Mouse (Mus musculus): ENCODE data around the gene Lsm10. TPM values are rescaled to one million over a fixed set of nuclear protein-coding genes. Genes with fewer than 3 reads are reported as not detected.

The Lsm10 gene
- polyA plus RNA-seq, 1 experiment from 2014 or later = 27.7 TPM

DNA sequence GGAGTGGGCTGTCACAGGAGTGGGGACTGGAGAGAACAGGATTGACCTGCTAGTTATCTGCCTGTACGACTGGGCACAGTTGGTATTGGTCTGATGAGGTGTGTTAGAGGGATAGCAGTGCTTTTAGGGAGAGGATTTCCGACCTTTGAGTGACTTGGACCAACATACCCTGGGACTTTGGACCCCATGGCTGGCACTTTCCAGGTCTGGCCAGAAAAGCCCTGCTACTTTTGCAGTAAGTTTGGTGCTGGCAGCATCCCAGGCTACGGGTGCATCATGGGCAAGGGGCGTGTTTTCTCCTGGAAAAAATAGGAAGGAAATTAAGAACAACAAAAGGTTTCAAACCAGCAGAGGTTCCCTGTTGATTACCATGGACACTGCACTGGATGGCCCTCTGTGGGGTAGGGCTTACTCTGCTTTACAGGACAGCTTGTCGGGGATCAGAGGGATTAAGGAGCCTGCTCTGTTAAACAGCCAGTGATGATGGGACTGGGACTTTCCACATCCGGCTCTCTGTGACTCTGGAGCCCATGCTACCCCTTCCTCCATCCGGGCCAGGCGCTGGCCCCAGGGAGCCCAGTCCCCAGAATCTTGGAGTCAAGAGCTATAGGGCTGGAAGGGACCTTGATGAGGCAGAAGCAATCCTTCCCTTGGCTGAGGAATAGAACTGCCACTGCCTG, 11.8 kb downstream of the Lsm10 start:
- peak; percentile 6; the same call in 1 of the 2 replicates for ATAC-seq
- TF ChIP-seq CTCF (IDR thresholded peaks at IDR 0.05; ENCODE audit: low read depth) (no peak), EP300 (IDR thresholded peaks at IDR 0.05; ENCODE audit: low read depth) (no peak)
- no peaks in the 10 kb centered on the region for H3K9me3 ChIP-seq (ENCODE audit: low read length)
- H3K36me3 ChIP-seq (replicated peaks; ENCODE audit: insufficient read depth, low read length) = no peaks in the 10 kb centered on the region
- H3K4me3 ChIP-seq (ENCODE audit: low read depth, low read length) = no peak overlapping the region
- WGBS (ENCODE audit: insufficient replicate concordance) = 58% methylated on average over 8 of the region's 8 CpGs
- peak overlapping the region; percentile 44 for H3K4me2 ChIP-seq (ENCODE audit: low read depth, low read length)
- peak overlapping the region; percentile 91 for H3K27ac ChIP-seq (ENCODE audit: low read depth)
- H3K9ac ChIP-seq (replicated peaks) = peak overlapping the region; percentile 40
- no peaks in the 10 kb centered on the region for H3K27me3 ChIP-seq (ENCODE audit: insufficient read depth, low read length)
- peak; percentile 66 for DNase-seq
- H3K4me1 ChIP-seq (ENCODE audit: insufficient read depth) = peaks cover 61% of the 10 kb centered on the region

DNA sequence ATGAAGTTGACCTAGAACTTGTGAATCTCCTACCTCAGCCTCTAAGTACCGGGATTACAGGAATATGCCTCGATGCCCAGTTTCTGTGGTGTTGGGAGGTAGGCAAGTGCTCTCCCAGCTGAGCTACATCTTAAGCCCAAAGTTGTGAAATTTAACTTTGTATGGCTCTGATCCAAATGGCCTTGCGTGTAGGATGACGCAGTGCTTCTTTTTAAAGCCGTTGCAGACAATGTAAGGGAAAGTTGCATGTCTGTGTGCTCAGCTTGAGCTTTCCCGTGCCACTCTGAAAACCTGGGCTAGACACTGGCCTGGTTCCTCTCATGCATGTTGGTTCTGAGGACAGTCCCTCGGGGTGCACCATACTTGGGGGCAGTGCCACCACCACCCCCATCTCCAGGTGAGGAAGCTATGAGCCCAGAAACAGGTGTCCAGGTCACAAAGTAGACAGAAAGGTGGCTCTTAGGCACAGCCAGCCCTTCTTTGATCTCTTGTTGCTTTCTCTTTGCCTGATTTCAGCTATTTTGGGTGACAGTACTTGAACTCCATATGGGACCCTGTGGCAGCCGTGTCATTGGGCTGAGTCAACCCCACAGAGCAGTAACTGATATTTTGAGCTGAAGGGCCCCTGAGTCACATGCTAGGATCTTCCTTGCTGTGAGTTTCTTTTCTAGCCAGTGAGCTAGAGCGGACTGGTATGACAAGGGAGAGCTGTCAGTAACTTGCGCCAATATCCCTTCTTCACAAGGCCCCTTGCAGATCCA, 13.4 kb downstream of the Lsm10 start:
- H3K27me3 ChIP-seq (ENCODE audit: insufficient read depth, low read length) = no peaks in the 10 kb centered on the region
- TF ChIP-seq EP300 (IDR thresholded peaks at IDR 0.05; ENCODE audit: low read depth) (no peak), CTCF (IDR thresholded peaks at IDR 0.05; ENCODE audit: low read depth) (no peak)
- no peak overlapping the region for H3K4me3 ChIP-seq (ENCODE audit: low read depth, low read length)
- ATAC-seq = no peak
- DNase-seq = no peak
- H3K9me3 ChIP-seq (ENCODE audit: low read length) = no peaks in the 10 kb centered on the region
- H3K27ac ChIP-seq (ENCODE audit: low read depth) = peak overlapping the region; percentile 91
- 55% methylated on average over 10 of the region's 10 CpGs for WGBS (ENCODE audit: insufficient replicate concordance)
- peak overlapping the region; percentile 55 for H3K4me2 ChIP-seq (ENCODE audit: low read depth, low read length)
- H3K4me1 ChIP-seq (ENCODE audit: insufficient read depth) = peaks cover 58% of the 10 kb centered on the region
- H3K9ac ChIP-seq (replicated peaks) = peak overlapping the region; percentile 49
- no peaks in the 10 kb centered on the region for H3K36me3 ChIP-seq (replicated peaks; ENCODE audit: insufficient read depth, low read length)

DNA sequence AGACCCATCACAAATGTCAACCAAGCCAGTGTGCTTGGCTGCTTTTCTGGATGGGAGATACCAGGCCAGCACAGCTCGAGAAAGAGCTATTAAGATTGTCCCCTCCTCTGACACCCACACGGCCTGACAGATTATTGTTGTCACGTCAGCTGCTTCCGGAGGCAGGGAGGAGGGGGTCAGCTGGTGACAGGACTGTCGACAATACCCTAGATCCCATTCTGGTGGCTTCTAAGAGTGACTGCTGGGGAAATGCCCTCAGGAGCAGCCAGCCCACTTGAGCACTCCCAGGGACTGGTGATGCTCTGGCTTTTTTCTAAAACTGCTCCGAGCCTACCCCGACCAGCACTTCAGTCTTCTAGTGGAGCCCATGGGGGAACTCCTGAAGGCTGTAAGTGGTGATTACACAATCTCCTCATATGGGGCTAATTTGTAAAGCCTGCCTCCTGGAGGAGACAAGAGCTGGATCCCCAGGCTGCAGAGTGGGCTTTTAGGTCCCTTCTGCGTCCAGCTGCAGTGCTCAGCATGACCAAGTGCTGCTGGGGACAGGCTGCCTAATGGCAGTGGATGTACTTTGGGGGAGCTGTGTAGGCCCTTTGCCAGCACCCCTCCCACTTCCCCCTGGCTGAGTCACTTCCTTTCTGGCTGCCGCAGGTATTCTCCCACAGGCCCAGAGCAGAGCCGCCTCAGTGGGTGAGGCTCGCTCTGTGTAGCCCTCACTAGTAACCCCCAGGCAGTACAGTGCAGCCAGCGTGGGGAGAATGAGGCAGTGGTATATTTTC, 14.1 kb downstream of the Lsm10 start:
- ATAC-seq (peak; percentile 63), DNase-seq (peak; percentile 78)
- H3K4me2 ChIP-seq (ENCODE audit: low read depth, low read length) = peak overlapping the region; percentile 55
- no peaks in the 10 kb centered on the region for H3K27me3 ChIP-seq (ENCODE audit: insufficient read depth, low read length)
- 14% methylated on average over 12 of the region's 12 CpGs for WGBS (ENCODE audit: insufficient replicate concordance)
- no peak for TF ChIP-seq EP300 (IDR thresholded peaks at IDR 0.05; ENCODE audit: low read depth)
- TF ChIP-seq CTCF (IDR thresholded peaks at IDR 0.05; ENCODE audit: low read depth) = peak; percentile 49
- H3K36me3 ChIP-seq (replicated peaks; ENCODE audit: insufficient read depth, low read length) = no peaks in the 10 kb centered on the region
- no peaks in the 10 kb centered on the region for H3K9me3 ChIP-seq (ENCODE audit: low read length)
- H3K4me3 ChIP-seq (ENCODE audit: low read depth, low read length) = 0 out of 2 replicates have a peak overlapping the region, but pooled peaks have one; percentile 0
- peak overlapping the region; percentile 91 for H3K27ac ChIP-seq (ENCODE audit: low read depth)
- H3K9ac ChIP-seq (replicated peaks) = peak overlapping the region; percentile 49
- peaks cover 54% of the 10 kb centered on the region for H3K4me1 ChIP-seq (ENCODE audit: insufficient read depth)

DNA sequence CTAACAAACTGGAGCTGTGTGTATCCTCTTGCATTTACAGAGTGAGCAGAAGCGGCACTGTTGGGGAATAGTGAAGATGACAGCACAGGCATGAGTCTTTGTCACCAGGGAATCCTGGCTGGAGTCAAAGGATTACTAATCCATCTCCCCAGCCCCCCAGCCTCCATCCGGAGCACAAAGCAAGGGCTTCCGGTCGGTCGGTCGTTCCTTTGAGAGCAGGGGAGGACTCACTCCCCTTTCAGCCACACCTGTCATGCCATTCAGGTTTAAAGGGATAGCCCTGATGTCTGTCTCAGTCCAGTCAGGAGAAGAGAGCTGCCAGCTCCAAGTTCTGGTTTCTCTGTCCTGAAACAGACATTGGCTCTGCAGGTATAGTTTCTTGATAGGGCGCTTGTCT, 14.7 kb downstream of the Lsm10 start:
- Histone ChIP-seq H3K9ac (replicated peaks) (peak overlapping the region; percentile 49), H3K4me1 (ENCODE audit: insufficient read depth) (peaks cover 53% of the 10 kb centered on the region), H3K4me3 (ENCODE audit: low read depth, low read length) (0 out of 2 replicates have a peak overlapping the region, but pooled peaks have one; percentile 0), H3K27ac (ENCODE audit: low read depth) (peak overlapping the region; percentile 91), H3K36me3 (replicated peaks; ENCODE audit: insufficient read depth, low read length) (no peaks in the 10 kb centered on the region), H3K27me3 (ENCODE audit: insufficient read depth, low read length) (no peaks in the 10 kb centered on the region), H3K9me3 (ENCODE audit: low read length) (no peaks in the 10 kb centered on the region), H3K4me2 (ENCODE audit: low read depth, low read length) (peak overlapping the region; percentile 55)
- TF ChIP-seq EP300 (IDR thresholded peaks at IDR 0.05; ENCODE audit: low read depth) (no peak), CTCF (IDR thresholded peaks at IDR 0.05; ENCODE audit: low read depth) (no peak)
- peak; percentile 8; the same call in 1 of the 2 replicates for ATAC-seq
- DNase-seq = no peak
- 24% methylated on average over 7 of the region's 7 CpGs for WGBS (ENCODE audit: insufficient replicate concordance)

DNA sequence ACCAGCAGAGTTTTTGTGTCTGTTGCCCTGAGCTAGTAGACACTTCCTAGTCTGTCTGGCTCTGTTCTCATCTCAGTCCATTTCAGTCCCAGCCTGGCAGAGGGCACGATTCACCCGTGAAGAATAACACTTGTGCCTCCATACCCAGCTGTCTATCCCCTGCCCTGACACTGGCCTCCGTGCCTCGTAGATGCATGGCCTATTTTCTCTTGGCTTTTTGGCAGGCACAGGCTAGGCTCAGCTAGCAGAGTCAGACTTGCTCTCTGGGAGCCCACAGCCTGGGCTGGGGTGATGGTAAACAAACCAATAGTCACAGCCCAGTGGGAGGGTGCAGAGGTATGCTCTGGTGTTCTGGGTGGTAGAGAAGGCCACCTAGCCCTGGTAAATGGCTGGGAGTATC, 16.8 kb downstream of the Lsm10 start:
- TF ChIP-seq EP300 (IDR thresholded peaks at IDR 0.05; ENCODE audit: low read depth) (no peak), CTCF (IDR thresholded peaks at IDR 0.05; ENCODE audit: low read depth) (no peak)
- no peak for DNase-seq
- H3K4me1 ChIP-seq (ENCODE audit: insufficient read depth) = peaks cover 47% of the 10 kb centered on the region
- no peaks in the 10 kb centered on the region for H3K27me3 ChIP-seq (ENCODE audit: insufficient read depth, low read length)
- WGBS (ENCODE audit: insufficient replicate concordance) = 71% methylated on average over 4 of the region's 4 CpGs
- no peak for ATAC-seq
- H3K36me3 ChIP-seq (replicated peaks; ENCODE audit: insufficient read depth, low read length) = peaks cover 2% of the 10 kb centered on the region; the same call in 1 of the 2 replicates
- no peak overlapping the region for H3K9ac ChIP-seq (replicated peaks)
- H3K27ac ChIP-seq (ENCODE audit: low read depth) = 0 out of 2 replicates have a peak overlapping the region, but pooled peaks have one; percentile 16
- H3K4me3 ChIP-seq (ENCODE audit: low read depth, low read length) = no peak overlapping the region
- no peaks in the 10 kb centered on the region for H3K9me3 ChIP-seq (ENCODE audit: low read length)
- no peak overlapping the region for H3K4me2 ChIP-seq (ENCODE audit: low read depth, low read length)

Data from liver, postnatal 0 days (tissue).